Mouse (Mus musculus): Measurements from ENCODE around the gene Gm37419.

The Gm37419 gene

GRCm38 (mm10) chr16:23997228-23997627, 8.9 kb downstream of the Gm37419 start:
- DNase-seq (ENCODE audit: extremely low spot score), result no peak

- DNase-seq (ENCODE audit: extremely low spot score), result no peak
Measured at GRCm38 (mm10) chr16:23997912-23998311, 9.6 kb downstream of the Gm37419 start.

- DNase-seq (ENCODE audit: extremely low spot score), result no peak
Measured at GRCm38 (mm10) chr16:24005928-24006327, 17.6 kb downstream of the Gm37419 start.

GRCm38 (mm10) chr16:24009891-24010290, 21.6 kb downstream of the Gm37419 start:
- DNase-seq (ENCODE audit: extremely low spot score), result no peak

GRCm38 (mm10) chr16:24011306-24011705, 23.0 kb downstream of the Gm37419 start:
- no peak for DNase-seq (ENCODE audit: extremely low spot score)

- no peak for DNase-seq (ENCODE audit: extremely low spot score)
Measured at GRCm38 (mm10) chr16:24012066-24012465, 23.8 kb downstream of the Gm37419 start.

GRCm38 (mm10) chr16:24014378-24014777, 26.1 kb downstream of the Gm37419 start:
- DNase-seq (ENCODE audit: extremely low spot score), result no peak

- DNase-seq (ENCODE audit: extremely low spot score), result no peak
Measured at GRCm38 (mm10) chr16:24016273-24016672, 28.0 kb downstream of the Gm37419 start.

GRCm38 (mm10) chr16:24016742-24017141, 28.5 kb downstream of the Gm37419 start:
- DNase-seq (ENCODE audit: extremely low spot score), result no peak

- no peak for DNase-seq (ENCODE audit: extremely low spot score)
Measured at GRCm38 (mm10) chr16:24021722-24022121, 33.4 kb downstream of the Gm37419 start.

- DNase-seq (ENCODE audit: extremely low spot score), result no peak
Measured at GRCm38 (mm10) chr16:24022605-24023004, 34.3 kb downstream of the Gm37419 start.

GRCm38 (mm10) chr16:24025442-24025841, 37.2 kb downstream of the Gm37419 start:
- DNase-seq (ENCODE audit: extremely low spot score), result no peak

GRCm38 (mm10) chr16:24029965-24030672, 41.8 kb downstream of the Gm37419 start:
- no peak for DNase-seq (ENCODE audit: extremely low spot score)

- DNase-seq (ENCODE audit: extremely low spot score), result no peak
Measured at GRCm38 (mm10) chr16:24033259-24033658, 45.0 kb downstream of the Gm37419 start.

- no peak for DNase-seq (ENCODE audit: extremely low spot score)
Measured at GRCm38 (mm10) chr16:24034450-24034849, 46.2 kb downstream of the Gm37419 start.

- no peak for DNase-seq (ENCODE audit: extremely low spot score)
Measured at GRCm38 (mm10) chr16:24035767-24036166, 47.5 kb downstream of the Gm37419 start.

- no peak for DNase-seq (ENCODE audit: extremely low spot score)
Measured at GRCm38 (mm10) chr16:24036398-24036797, 48.1 kb downstream of the Gm37419 start.
